Mouse (Mus musculus): ENCODE measurements around the gene Dagla. TPM values are rescaled to one million over a fixed set of nuclear protein-coding genes. Genes with fewer than 3 reads are reported as not detected.
A peak's percentile ranks its signal among the peaks of the same experiment; 100 is the strongest.

Gene Dagla
- polyA plus RNA-seq, 1 experiment from 2014 or later = 3.1 TPM

DNA sequence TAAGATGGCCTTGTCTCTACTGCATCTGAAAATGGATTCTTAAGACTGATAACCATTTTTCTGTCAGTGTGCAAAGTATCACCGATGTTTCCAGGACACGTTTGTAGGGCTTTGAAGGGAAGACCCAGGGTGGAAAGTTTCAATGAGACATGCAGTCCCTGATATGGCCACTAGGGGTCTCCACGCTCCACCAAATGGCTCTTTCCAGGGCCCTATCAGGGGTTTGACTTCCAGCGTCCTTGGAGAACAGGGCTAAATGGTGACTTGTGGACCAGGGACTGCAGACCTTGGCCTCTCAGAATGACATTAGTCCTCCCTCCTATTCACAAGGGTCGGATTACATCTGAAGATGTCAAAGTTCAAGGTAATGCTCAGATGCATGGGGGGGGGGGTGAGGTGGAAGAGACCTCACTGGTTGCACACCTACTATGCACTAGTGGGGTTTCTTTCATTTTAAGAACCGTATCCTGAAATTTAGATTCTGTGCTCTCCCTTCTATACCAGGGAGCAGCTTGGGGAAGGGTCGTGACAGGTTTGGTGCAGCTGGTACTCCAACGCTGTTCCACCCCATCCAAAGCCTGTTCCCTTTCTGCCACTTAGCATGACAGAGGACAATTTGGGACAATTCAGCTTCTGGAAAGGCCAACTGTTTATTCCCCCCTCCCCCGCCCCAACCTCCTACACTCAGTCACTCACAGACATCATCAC lies 29.0 kb upstream of the Dagla start:
- no peak overlapping the region for H3K4me3 ChIP-seq
- no peaks in the 10 kb centered on the region for H3K36me3 ChIP-seq
- no peak overlapping the region for H3K4me2 ChIP-seq (replicated peaks)
- H3K27ac ChIP-seq = no peak overlapping the region
- H3K9me3 ChIP-seq = no peaks in the 10 kb centered on the region
- no peak overlapping the region for H3K9ac ChIP-seq
- no peaks in the 10 kb centered on the region; the same call in 1 of the 2 replicates for H3K27me3 ChIP-seq
- ATAC-seq (ENCODE audit: insufficient number of reproducible peaks, insufficient read depth, low FRiP score, low TSS enrichment) = peak; percentile 58; the same call in 1 of the 2 replicates
- no peaks in the 10 kb centered on the region for H3K4me1 ChIP-seq
- 39% methylated on average over 9 of the region's 9 CpGs for WGBS

DNA sequence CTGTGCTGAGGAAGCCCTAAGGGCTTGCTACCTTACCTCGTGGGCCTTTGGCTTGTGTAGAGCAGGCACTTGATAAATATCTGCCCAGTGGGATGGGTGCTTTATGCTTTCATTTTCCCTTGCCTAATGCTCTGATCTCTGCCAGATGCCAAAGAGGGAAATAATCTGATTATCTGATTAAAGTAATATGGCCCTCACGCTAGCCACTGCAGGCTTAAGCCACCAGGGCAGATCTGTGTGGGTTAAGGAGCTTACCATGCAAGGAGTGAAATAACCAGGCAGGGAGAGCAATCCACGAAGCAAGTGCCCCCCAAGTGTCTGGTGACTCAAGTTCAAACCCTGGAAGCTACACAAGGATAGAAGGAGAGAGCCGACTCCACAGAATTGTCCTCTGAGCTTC lies 27.0 kb upstream of the Dagla start:
- WGBS = 57% methylated on average over 4 of the region's 4 CpGs
- no peaks in the 10 kb centered on the region for H3K36me3 ChIP-seq

GRCm38 (mm10) chr19:10329033-10329432 lies 24.4 kb upstream of the Dagla start:
- H3K9ac ChIP-seq = no peak overlapping the region
- no peak overlapping the region for H3K4me2 ChIP-seq (replicated peaks)
- WGBS = 80% methylated on average over 8 of the region's 8 CpGs
- H3K27ac ChIP-seq = no peak overlapping the region
- H3K27me3 ChIP-seq = no peaks in the 10 kb centered on the region
- H3K4me1 ChIP-seq = no peaks in the 10 kb centered on the region
- no peak for ATAC-seq (ENCODE audit: insufficient number of reproducible peaks, insufficient read depth, low FRiP score, low TSS enrichment)
- H3K4me3 ChIP-seq = no peak overlapping the region
- H3K36me3 ChIP-seq = no peaks in the 10 kb centered on the region
- no peaks in the 10 kb centered on the region for H3K9me3 ChIP-seq

More for the DNA sequence above, 27.0 kb upstream of the Dagla start:
- Histone ChIP-seq H3K9me3 (no peaks in the 10 kb centered on the region), H3K4me2 (replicated peaks) (no peak overlapping the region), H3K4me1 (no peaks in the 10 kb centered on the region), H3K27me3 (no peaks in the 10 kb centered on the region; the same call in 1 of the 2 replicates), H3K9ac (no peak overlapping the region), H3K4me3 (no peak overlapping the region), H3K27ac (no peak overlapping the region)
- ATAC-seq (ENCODE audit: insufficient number of reproducible peaks, insufficient read depth, low FRiP score, low TSS enrichment) = no peak

- no peaks in the 10 kb centered on the region for H3K9me3 ChIP-seq
- WGBS = 43% methylated on average over 3 of the region's 3 CpGs
Observed at GRCm38 (mm10) chr19:10326609-10327008, 21.9 kb upstream of the Dagla start.

GRCm38 (mm10) chr19:10323860-10324259 lies 19.2 kb upstream of the Dagla start:
- Histone ChIP-seq H3K27me3 (no peaks in the 10 kb centered on the region), H3K4me2 (replicated peaks) (no peak overlapping the region), H3K36me3 (no peaks in the 10 kb centered on the region), H3K4me1 (no peaks in the 10 kb centered on the region), H3K4me3 (no peak overlapping the region), H3K9me3 (no peaks in the 10 kb centered on the region), H3K27ac (no peak overlapping the region), H3K9ac (no peak overlapping the region)
- no peak for ATAC-seq (ENCODE audit: insufficient number of reproducible peaks, insufficient read depth, low FRiP score, low TSS enrichment)
- WGBS = 82% methylated on average over 5 of the region's 5 CpGs

More at GRCm38 (mm10) chr19:10326609-10327008, 21.9 kb upstream of the Dagla start:
- no peaks in the 10 kb centered on the region for H3K4me1 ChIP-seq
- ATAC-seq (ENCODE audit: insufficient number of reproducible peaks, insufficient read depth, low FRiP score, low TSS enrichment) = no peak
- H3K27me3 ChIP-seq = no peaks in the 10 kb centered on the region
- H3K4me3 ChIP-seq = no peak overlapping the region
- H3K36me3 ChIP-seq = no peaks in the 10 kb centered on the region
- no peak overlapping the region for H3K4me2 ChIP-seq (replicated peaks)
- H3K27ac ChIP-seq = no peak overlapping the region
- H3K9ac ChIP-seq = no peak overlapping the region

DNA sequence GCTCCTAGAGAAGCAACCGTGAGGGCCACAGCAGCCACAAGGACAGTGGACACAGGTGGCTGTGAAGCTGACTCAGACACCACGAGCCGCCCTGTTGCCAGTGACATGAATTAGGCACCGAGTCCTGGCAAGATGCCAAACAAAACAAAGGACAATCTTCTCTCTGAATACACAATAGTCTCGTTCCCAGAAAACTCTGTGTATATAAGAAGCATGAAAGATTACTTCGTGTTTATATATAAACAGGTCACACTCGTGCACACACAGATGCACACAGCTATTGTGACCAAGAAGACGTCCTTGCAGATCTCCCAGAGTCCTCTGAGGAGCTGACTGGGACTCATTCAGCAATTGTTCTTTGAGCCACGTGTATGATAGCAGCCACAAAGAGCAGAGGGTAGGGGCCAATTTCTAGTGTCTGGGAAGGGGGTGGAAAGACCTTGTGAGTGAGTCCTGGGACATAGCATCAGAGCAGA lies 18.7 kb upstream of the Dagla start:
- Histone ChIP-seq H3K27ac (no peak overlapping the region), H3K27me3 (no peaks in the 10 kb centered on the region)
- 45% methylated on average over 9 of the region's 9 CpGs for WGBS

DNA sequence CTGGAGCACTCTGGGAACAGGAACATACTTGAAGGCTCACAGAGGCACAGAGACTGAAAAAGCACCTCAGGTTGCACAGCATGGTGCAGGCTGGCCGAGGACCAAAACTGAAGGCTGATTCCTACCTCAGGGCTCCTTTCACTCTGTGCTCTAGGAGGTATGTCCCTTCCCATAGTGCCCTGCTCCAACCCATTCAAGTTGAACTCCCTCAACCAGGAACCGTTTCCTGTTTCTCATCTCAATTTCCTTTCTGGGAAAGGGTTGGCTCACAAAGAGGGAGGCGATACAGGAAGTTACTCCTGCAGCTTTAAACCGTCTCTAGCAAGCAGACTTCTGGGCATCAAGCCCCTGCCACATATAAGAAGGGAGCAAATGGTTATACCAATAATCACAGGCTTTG lies 13.1 kb upstream of the Dagla start:
- Histone ChIP-seq H3K4me3 (no peak overlapping the region), H3K4me2 (replicated peaks) (no peak overlapping the region), H3K27ac (no peak overlapping the region), H3K4me1 (no peaks in the 10 kb centered on the region), H3K9ac (no peak overlapping the region), H3K27me3 (no peaks in the 10 kb centered on the region), H3K9me3 (no peaks in the 10 kb centered on the region), H3K36me3 (no peaks in the 10 kb centered on the region)
- ATAC-seq (ENCODE audit: insufficient number of reproducible peaks, insufficient read depth, low FRiP score, low TSS enrichment) = no peak
- 63% methylated on average over 4 of the region's 4 CpGs for WGBS

More for the DNA sequence above, 18.7 kb upstream of the Dagla start:
- Histone ChIP-seq H3K9ac (no peak overlapping the region), H3K4me1 (no peaks in the 10 kb centered on the region), H3K36me3 (no peaks in the 10 kb centered on the region), H3K9me3 (no peaks in the 10 kb centered on the region), H3K4me3 (no peak overlapping the region), H3K4me2 (replicated peaks) (no peak overlapping the region)
- no peak for ATAC-seq (ENCODE audit: insufficient number of reproducible peaks, insufficient read depth, low FRiP score, low TSS enrichment)

DNA sequence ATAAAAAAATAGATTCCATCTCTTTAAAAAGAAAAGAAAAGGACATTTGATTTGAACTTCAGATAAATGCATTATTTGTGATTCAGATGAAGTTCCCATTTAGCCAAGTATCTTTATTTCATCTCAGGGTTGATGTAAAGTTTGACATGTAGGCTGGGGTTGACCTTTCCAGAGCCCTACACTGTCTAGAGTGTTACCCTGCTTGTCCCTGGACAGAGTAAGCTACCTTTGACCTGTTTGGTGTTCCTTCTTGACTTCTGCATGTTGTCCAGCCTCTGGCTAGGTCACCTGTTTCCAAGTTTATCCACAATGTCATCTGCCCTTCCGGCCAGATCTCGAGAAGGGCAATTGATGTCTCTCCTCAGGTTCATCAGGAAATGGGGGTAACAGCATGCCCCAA lies 12.7 kb upstream of the Dagla start:
- Histone ChIP-seq H3K36me3 (no peaks in the 10 kb centered on the region), H3K27ac (no peak overlapping the region), H3K9me3 (no peaks in the 10 kb centered on the region), H3K27me3 (no peaks in the 10 kb centered on the region), H3K9ac (no peak overlapping the region), H3K4me1 (no peaks in the 10 kb centered on the region), H3K4me2 (replicated peaks) (no peak overlapping the region), H3K4me3 (no peak overlapping the region)
- 89% methylated on average over 2 of the region's 2 CpGs for WGBS
- no peak for ATAC-seq (ENCODE audit: insufficient number of reproducible peaks, insufficient read depth, low FRiP score, low TSS enrichment)

DNA sequence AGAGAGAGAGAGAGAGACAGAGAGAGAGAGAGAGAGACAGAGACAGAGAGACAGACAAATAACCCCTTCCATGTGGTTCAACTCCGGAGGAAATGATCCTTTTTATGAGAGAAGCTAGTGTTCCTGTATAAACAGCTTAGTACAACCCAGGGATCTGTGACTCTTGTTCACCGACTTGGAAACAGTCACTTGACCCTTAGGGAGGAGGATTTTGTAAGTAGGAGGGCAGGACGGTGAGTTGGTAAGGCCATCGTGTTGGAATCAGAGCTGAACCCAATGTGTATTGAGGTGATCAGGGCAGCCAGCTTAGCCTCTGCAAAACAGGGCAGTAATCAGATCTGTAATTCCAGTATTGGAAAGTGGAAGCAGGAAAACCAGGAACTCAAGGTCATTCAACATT lies 12.3 kb upstream of the Dagla start:
- Histone ChIP-seq H3K36me3 (no peaks in the 10 kb centered on the region), H3K27me3 (no peaks in the 10 kb centered on the region), H3K4me2 (replicated peaks) (no peak overlapping the region), H3K9ac (no peak overlapping the region), H3K27ac (no peak overlapping the region), H3K4me3 (no peak overlapping the region), H3K4me1 (no peaks in the 10 kb centered on the region), H3K9me3 (no peaks in the 10 kb centered on the region)
- ATAC-seq (ENCODE audit: insufficient number of reproducible peaks, insufficient read depth, low FRiP score, low TSS enrichment) = no peak
- WGBS = 60% methylated on average over 4 of the region's 4 CpGs

DNA sequence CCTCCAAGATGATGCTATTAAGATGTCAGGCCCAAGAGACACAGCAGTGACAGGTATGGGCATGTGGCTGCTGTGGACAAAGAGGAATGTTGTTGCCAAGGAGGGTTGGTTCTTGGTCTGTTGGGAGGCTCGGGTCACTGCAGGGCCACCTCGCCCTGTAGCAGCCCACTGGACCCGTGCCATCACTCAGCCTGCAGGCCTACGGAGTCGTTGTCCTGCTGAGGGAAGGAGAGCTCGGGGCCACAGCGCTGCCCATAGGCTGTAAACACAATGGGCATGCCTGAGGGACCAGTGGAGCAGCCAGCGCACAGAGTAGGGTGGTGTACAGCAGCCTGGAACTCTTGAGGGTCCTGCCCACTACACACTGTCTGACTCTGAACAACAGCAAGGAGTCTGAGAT lies 7.4 kb upstream of the Dagla start:
- no peak overlapping the region for H3K27ac ChIP-seq
- H3K9ac ChIP-seq = no peak overlapping the region
- 0 out of 2 replicates have a peak, but pooled peaks cover 7% of the 10 kb centered on the region for H3K4me1 ChIP-seq
- no peak overlapping the region for H3K4me3 ChIP-seq
- no peaks in the 10 kb centered on the region for H3K36me3 ChIP-seq
- no peaks in the 10 kb centered on the region; the same call in 1 of the 2 replicates for H3K27me3 ChIP-seq
- peak; percentile 47; the same call in 1 of the 2 replicates for ATAC-seq (ENCODE audit: insufficient number of reproducible peaks, insufficient read depth, low FRiP score, low TSS enrichment)
- H3K4me2 ChIP-seq (replicated peaks) = no peak overlapping the region
- H3K9me3 ChIP-seq = no peaks in the 10 kb centered on the region
- 67% methylated on average over 8 of the region's 8 CpGs for WGBS

DNA sequence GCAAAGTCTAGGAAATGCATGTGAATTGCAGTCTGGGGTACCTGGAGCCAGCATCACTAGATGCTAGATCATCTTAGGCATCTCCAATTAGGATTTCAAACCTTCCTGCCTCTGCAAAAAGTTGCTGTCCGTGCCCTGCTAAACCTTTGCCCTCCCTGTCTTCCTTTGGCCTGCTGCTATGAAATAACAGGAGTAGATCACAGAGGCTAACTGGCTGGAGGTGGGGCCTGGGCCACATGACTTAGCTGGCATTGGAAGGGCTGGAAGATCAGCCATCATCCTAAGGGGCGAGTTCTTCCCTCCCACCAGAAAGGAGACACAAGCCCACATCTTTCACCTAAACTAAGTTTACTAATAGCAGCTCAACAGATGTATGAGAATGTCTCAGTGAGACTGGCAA lies 4.3 kb upstream of the Dagla start:
- no peak for ATAC-seq (ENCODE audit: insufficient number of reproducible peaks, insufficient read depth, low FRiP score, low TSS enrichment)
- Histone ChIP-seq H3K4me1 (peaks cover 11% of the 10 kb centered on the region; the same call in 1 of the 2 replicates), H3K27me3 (peaks cover 6% of the 10 kb centered on the region; the same call in 1 of the 2 replicates), H3K9me3 (no peaks in the 10 kb centered on the region), H3K27ac (no peak overlapping the region), H3K9ac (no peak overlapping the region), H3K36me3 (no peaks in the 10 kb centered on the region), H3K4me3 (no peak overlapping the region), H3K4me2 (replicated peaks) (no peak overlapping the region)
- WGBS = 64% methylated on average over 2 of the region's 2 CpGs

DNA sequence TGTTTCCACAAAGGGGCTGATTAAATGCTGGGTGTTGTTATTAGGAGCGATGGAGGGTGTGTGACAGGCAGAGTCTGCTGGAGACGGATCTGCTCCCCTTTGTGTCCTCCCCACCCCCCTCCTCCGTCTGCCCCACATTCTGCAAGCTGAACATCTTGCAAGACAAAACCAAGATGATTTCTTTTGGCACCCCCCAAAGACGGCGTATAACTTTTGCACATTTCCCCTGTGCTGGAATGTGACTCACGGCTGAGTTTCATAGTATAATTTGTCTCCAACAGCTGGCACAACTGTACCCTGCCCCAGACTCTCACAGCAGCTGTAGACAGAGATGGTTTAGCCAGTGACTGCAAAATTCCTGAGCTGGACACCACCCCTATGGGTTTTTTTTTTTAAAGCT lies 3.3 kb upstream of the Dagla start:
- Histone ChIP-seq H3K9me3 (no peaks in the 10 kb centered on the region), H3K4me1 (peaks cover 11% of the 10 kb centered on the region; the same call in 1 of the 2 replicates), H3K4me3 (no peak overlapping the region), H3K27me3 (peaks cover 6% of the 10 kb centered on the region; the same call in 1 of the 2 replicates), H3K4me2 (replicated peaks) (no peak overlapping the region), H3K27ac (no peak overlapping the region), H3K36me3 (no peaks in the 10 kb centered on the region), H3K9ac (no peak overlapping the region)
- ATAC-seq (ENCODE audit: insufficient number of reproducible peaks, insufficient read depth, low FRiP score, low TSS enrichment) = no peak
- 46% methylated on average over 6 of the region's 6 CpGs for WGBS

Measured in embryonic facial prominence, embryonic 12.5 days (tissue).